7 mouse cellular contexts compared by ENCODE assay signal in genomic region chr8:100942680-100943427, GRCm38 (mm10).
DNase-seq lines count a peak whose midpoint lies in the region; ATAC-seq and TF ChIP-seq lines count a peak whose summit lies in the region.

No protein-coding gene starts in this region.

- H3K27me3 ChIP-seq in neural tube, embryonic 11.5 days (ENCODE audit: control insufficient read depth, insufficient read depth, low read length) = no peaks in the 10 kb centered on the region

- 75% methylated on average over 6 of the region's 6 CpGs for WGBS in neural tube, embryonic 11.5 days

- no peak overlapping the region for H3K27ac ChIP-seq in neural tube, embryonic 11.5 days (ENCODE audit: low read depth, low read length)
- H3K27ac ChIP-seq in gastrocnemius, adult 2 months = no peak overlapping the region

- ATAC-seq in neural tube, embryonic 11.5 days (ENCODE audit: insufficient read depth, low FRiP score, low TSS enrichment) = no peak
- no peak for ATAC-seq in inflammation-experienced regulatory T-cells, adult 6 months

- no peaks in the 10 kb centered on the region for H3K36me3 ChIP-seq in neural tube, embryonic 11.5 days (ENCODE audit: control insufficient read depth, insufficient read depth, low read length)

- H3K9me3 ChIP-seq in neural tube, embryonic 11.5 days (ENCODE audit: control insufficient read depth, low read length) = no peaks in the 10 kb centered on the region

- H3K4me1 ChIP-seq in neural tube, embryonic 11.5 days (ENCODE audit: control insufficient read depth, insufficient read depth, low read length) = no peaks in the 10 kb centered on the region

- H3K4me2 ChIP-seq in neural tube, embryonic 11.5 days (ENCODE audit: low read depth) = no peak overlapping the region

- DNase-seq in neural tube, embryonic 11.5 days (ENCODE audit: low spot score) = peak; percentile 33
- DNase-seq in neural tube, embryonic 10.5 days (ENCODE audit: extremely low spot score, low spot score) = no peak
- peak; percentile 4 to 36 for DNase-seq in frontal cortex, postnatal 14 days (ENCODE audit: low spot score in 2 of 2)
- DNase-seq in left cerebral cortex, postnatal 36 days (ENCODE audit: low spot score in 2 of 2) = peak; percentile 26
- DNase-seq in gastrocnemius, adult 2 months = no peak
- no peak for DNase-seq in ovary, postnatal 14 days (ENCODE audit: low spot score)

- intact Hi-C loops in left cerebral cortex, postnatal 36 days (cut with DNase I) = loop anchor here (10.0 kb wide), 2 partner anchors 1122 to 1842 kb away; partner anchors contain the start of gene Cdh11
- intact Hi-C loops in gastrocnemius, adult 2 months (cut with DNase I) = no loop called here

- no peak overlapping the region for H3K9ac ChIP-seq in neural tube, embryonic 11.5 days (ENCODE audit: low read length)

- H3K4me3 ChIP-seq in neural tube, embryonic 11.5 days (ENCODE audit: low read depth, low read length) = no peak overlapping the region
- no peak overlapping the region for H3K4me3 ChIP-seq in gastrocnemius, adult 2 months

- TF ChIP-seq CTCF in gastrocnemius, adult 2 months (IDR thresholded peaks at IDR 0.05) = no peak

Comparison
In these comparisons a context has a peak if more than half of its experiments do, and no peak if none do; other contexts are left out.
1. DNase-seq: peak in neural tube, embryonic 11.5 days (single experiment), frontal cortex, postnatal 14 days (2 of 2) and left cerebral cortex, postnatal 36 days (2 of 2); none in neural tube, embryonic 10.5 days (single experiment), gastrocnemius, adult 2 months (single experiment) and ovary, postnatal 14 days (single experiment).